Mouse (Mus musculus): ENCODE data around the gene Rhobtb1.

Rhobtb1 gene

GRCm38 (mm10) chr10:69151045-69151444, at the start of gene Rhobtb1:
TSS of gene Rhobtb1 (plus strand) at chr10:69151434.
- no peak for DNase-seq

- DNase-seq = peak; percentile 72 to 74
These were observed 49.2 kb upstream of the Rhobtb1 start for GRCm38 (mm10) chr10:69101988-69102387.

GRCm38 (mm10) chr10:69104143-69104882, 46.9 kb upstream of the Rhobtb1 start:
- no peak for DNase-seq

GRCm38 (mm10) chr10:69104883-69105225, 46.4 kb upstream of the Rhobtb1 start:
- no peak for DNase-seq

- no peak for DNase-seq
These were observed 44.4 kb upstream of the Rhobtb1 start for GRCm38 (mm10) chr10:69106796-69107195.

GRCm38 (mm10) chr10:69107253-69107652, 44.0 kb upstream of the Rhobtb1 start:
- peak; percentile 17 to 25 for DNase-seq

- peak; percentile 9 to 13 for DNase-seq
These were observed 36.9 kb upstream of the Rhobtb1 start for GRCm38 (mm10) chr10:69114384-69114783.

GRCm38 (mm10) chr10:69117996-69118395, 33.2 kb upstream of the Rhobtb1 start:
- DNase-seq = no peak

- peak in 1 of 2 experiments; percentile 4 for DNase-seq
These were observed 32.3 kb upstream of the Rhobtb1 start for GRCm38 (mm10) chr10:69118893-69119292.

GRCm38 (mm10) chr10:69119456-69119855, 31.8 kb upstream of the Rhobtb1 start:
- peak in 1 of 2 experiments; percentile 15 for DNase-seq

- no peak for DNase-seq
These were observed 24.7 kb upstream of the Rhobtb1 start for GRCm38 (mm10) chr10:69126546-69126945.

GRCm38 (mm10) chr10:69128531-69128930, 22.7 kb upstream of the Rhobtb1 start:
- peak; percentile 62 to 66 for DNase-seq

GRCm38 (mm10) chr10:69130613-69131012, 20.6 kb upstream of the Rhobtb1 start:
- no peak for DNase-seq

- no peak for DNase-seq
These were observed 16.9 kb upstream of the Rhobtb1 start for GRCm38 (mm10) chr10:69134356-69134755.

- DNase-seq = no peak
These were observed 14.9 kb upstream of the Rhobtb1 start for GRCm38 (mm10) chr10:69136241-69136828.

GRCm38 (mm10) chr10:69149252-69149651, 2.0 kb upstream of the Rhobtb1 start:
- no peak for DNase-seq

- no peak for DNase-seq
These were observed 1.7 kb downstream of the Rhobtb1 start for GRCm38 (mm10) chr10:69152971-69153370.

GRCm38 (mm10) chr10:69155428-69156175, 4.4 kb downstream of the Rhobtb1 start:
- DNase-seq = no peak

GRCm38 (mm10) chr10:69156462-69156861, 5.2 kb downstream of the Rhobtb1 start:
- DNase-seq = no peak

- DNase-seq = no peak
These were observed 6.2 kb downstream of the Rhobtb1 start for GRCm38 (mm10) chr10:69157471-69157870.

GRCm38 (mm10) chr10:69160877-69161276, 9.6 kb downstream of the Rhobtb1 start:
- DNase-seq = no peak

GRCm38 (mm10) chr10:69161503-69161902, 10.3 kb downstream of the Rhobtb1 start:
- DNase-seq = no peak

- no peak for DNase-seq
These were observed 11.3 kb downstream of the Rhobtb1 start for GRCm38 (mm10) chr10:69162577-69162976.

- no peak for DNase-seq
These were observed 12.0 kb downstream of the Rhobtb1 start for GRCm38 (mm10) chr10:69163216-69163615.

Data from cerebellum, postnatal 10 days (tissue).